Mouse (Mus musculus) olfactory bulb, adult 2 months (tissue): ENCODE measurements at regions not wholly inside any gene's neighbourhood (a gene's known extent, or its start where the extent isn't known, plus 50 kb on each side); places are given as distances from the start of the nearest gene placed in this dataset.

ENCODE experiments used
- CTCF ChIP-seq: fragments of 200-500 bp; IDR thresholded peaks from 2 replicates; pipeline ENCODE4 v1.5.1; 2012; ENCODE audit warnings: low read depth, mild to moderate bottlenecking, low read length, moderate library complexity; ENCODE audit not compliant: insufficient read depth
- POLR2A ChIP-seq: fragments of 200-500 bp; IDR thresholded peaks from 2 replicates; pipeline ENCODE4 v1.6.1; 2012; ENCODE audit warnings: mild to moderate bottlenecking, low read depth, low read length, moderate library complexity; ENCODE audit not compliant: insufficient read depth

GRCm38 (mm10) chr10:21494536-21494935 lies 98.4 kb upstream of the 1700020N01Rik start:
- no peak for TF ChIP-seq POLR2A
- TF ChIP-seq CTCF: no peak
